Mouse (Mus musculus): ENCODE data around the gene Ubald2. TPM values are rescaled to one million over a fixed set of nuclear protein-coding genes. Genes with fewer than 3 reads are reported as not detected.

The Ubald2 gene
- total RNA-seq, 2 experiments from 2014 or later: 45.8 to 62.5 TPM

Other genes starting within 250 kb of the Ubald2 start
- 85.3 and 106 TPM in 2 replicates for gene Ten1, start 235.2 kb upstream of the Ubald2 start, total RNA-seq (2014; fragmentation: Nextera tagmentation)
- gene Ten1, start 235.2 kb upstream of the Ubald2 start, total RNA-seq (2017): 28.5 and 31.9 TPM in 2 replicates
- 23.6 and 29.4 TPM in 2 replicates for gene Acox1, start 235.0 kb upstream of the Ubald2 start, total RNA-seq (2014; fragmentation: Nextera tagmentation)
- gene Acox1, start 235.0 kb upstream of the Ubald2 start, total RNA-seq (2017): 15.0 and 16.0 TPM in 2 replicates
- 0.13 and 0.58 TPM in 2 replicates for gene Evpl, start 196.0 kb upstream of the Ubald2 start, total RNA-seq (2014; fragmentation: Nextera tagmentation)
- gene Evpl, start 196.0 kb upstream of the Ubald2 start, total RNA-seq (2017): 1.5 and 1.7 TPM in 2 replicates
- 104 and 123 TPM in 2 replicates for gene Srp68, start 159.9 kb upstream of the Ubald2 start, total RNA-seq (2014; fragmentation: Nextera tagmentation)
- 75.2 and 75.7 TPM in 2 replicates for gene Srp68, start 159.9 kb upstream of the Ubald2 start, total RNA-seq (2017)
- not detected in 2 replicates for gene Galr2, start 153.2 kb upstream of the Ubald2 start, total RNA-seq (2014; fragmentation: Nextera tagmentation)
- gene Galr2, start 153.2 kb upstream of the Ubald2 start, total RNA-seq (2017): 0.09 TPM in 1 of 2 replicates, not detected in the other
- 23.0 and 45.3 TPM in 2 replicates for gene Exoc7, start 126.9 kb upstream of the Ubald2 start, total RNA-seq (2014; fragmentation: Nextera tagmentation)
- 30.1 and 36.6 TPM in 2 replicates for gene Exoc7, start 126.9 kb upstream of the Ubald2 start, total RNA-seq (2017)
- not detected in 2 replicates for gene Foxj1, start 98.7 kb upstream of the Ubald2 start, total RNA-seq (2014; fragmentation: Nextera tagmentation)
- not detected in 2 replicates for gene Foxj1, start 98.7 kb upstream of the Ubald2 start, total RNA-seq (2017)
- 13.9 and 19.5 TPM in 2 replicates for gene Rnf157, start 21.1 kb upstream of the Ubald2 start, total RNA-seq (2014; fragmentation: Nextera tagmentation)
- 5.9 and 7.5 TPM in 2 replicates for gene Rnf157, start 21.1 kb upstream of the Ubald2 start, total RNA-seq (2017)
- not detected in 2 replicates for gene Qrich2, start 32.1 kb downstream of the Ubald2 start, total RNA-seq (2014; fragmentation: Nextera tagmentation)
- gene Qrich2, start 32.1 kb downstream of the Ubald2 start, total RNA-seq (2017): not detected in 2 replicates
- gene Prpsap1, start 60.1 kb downstream of the Ubald2 start, total RNA-seq (2014; fragmentation: Nextera tagmentation): 79.6 and 83.4 TPM in 2 replicates
- gene Prpsap1, start 60.1 kb downstream of the Ubald2 start, total RNA-seq (2017): 26.0 and 53.2 TPM in 2 replicates
- gene Sphk1, start 96.8 kb downstream of the Ubald2 start, total RNA-seq (2014; fragmentation: Nextera tagmentation): not detected in 2 replicates
- gene Sphk1, start 96.8 kb downstream of the Ubald2 start, total RNA-seq (2017): not detected in 2 replicates
- 5.2 and 6.8 TPM in 2 replicates for gene Ube2o, start 147.4 kb downstream of the Ubald2 start, total RNA-seq (2014; fragmentation: Nextera tagmentation)
- gene Ube2o, start 147.4 kb downstream of the Ubald2 start, total RNA-seq (2017): 5.4 and 6.6 TPM in 2 replicates
- not detected in 2 replicates for gene Aanat, start 152.3 kb downstream of the Ubald2 start, total RNA-seq (2014; fragmentation: Nextera tagmentation)
- gene Aanat, start 152.3 kb downstream of the Ubald2 start, total RNA-seq (2017): not detected in 2 replicates
- 7.3 and 8.6 TPM in 2 replicates for gene Rhbdf2, start 192.9 kb downstream of the Ubald2 start, total RNA-seq (2014; fragmentation: Nextera tagmentation)
- 2.9 TPM in 2 replicates for gene Rhbdf2, start 192.9 kb downstream of the Ubald2 start, total RNA-seq (2017)
- not detected in 2 replicates for gene Prcd, start 219.4 kb downstream of the Ubald2 start, total RNA-seq (2014; fragmentation: Nextera tagmentation)
- not detected in 2 replicates for gene Prcd, start 219.4 kb downstream of the Ubald2 start, total RNA-seq (2017)
- gene Cygb, start 220.2 kb downstream of the Ubald2 start, total RNA-seq (2014; fragmentation: Nextera tagmentation): not detected in 2 replicates
- not detected in 2 replicates for gene Cygb, start 220.2 kb downstream of the Ubald2 start, total RNA-seq (2017)